Mouse (Mus musculus) spleen, adult 10 weeks (tissue): ENCODE measurements around the gene Zfp964. TPM values are rescaled to one million over a fixed set of nuclear protein-coding genes. Genes with fewer than 3 reads are reported as not detected.

Experiments used
- polyA plus RNA-seq: library from polyadenylated mRNA; stranded (reverse); fragments of 350-450 nt; fragmentation: Illumina TruSeq; extraction: RNeasy Lipid Tissue Mini Kit (QIAGEN cat#74804); gene quantifications from one replicate; pipeline ENCODE4 v1.2.3, GENCODE M21; 2015; ENCODE audit warnings: low replicate concordance; ENCODE audit not compliant: insufficient read depth

Zfp964 gene
- 3.1 TPM for polyA plus RNA-seq

DNA sequence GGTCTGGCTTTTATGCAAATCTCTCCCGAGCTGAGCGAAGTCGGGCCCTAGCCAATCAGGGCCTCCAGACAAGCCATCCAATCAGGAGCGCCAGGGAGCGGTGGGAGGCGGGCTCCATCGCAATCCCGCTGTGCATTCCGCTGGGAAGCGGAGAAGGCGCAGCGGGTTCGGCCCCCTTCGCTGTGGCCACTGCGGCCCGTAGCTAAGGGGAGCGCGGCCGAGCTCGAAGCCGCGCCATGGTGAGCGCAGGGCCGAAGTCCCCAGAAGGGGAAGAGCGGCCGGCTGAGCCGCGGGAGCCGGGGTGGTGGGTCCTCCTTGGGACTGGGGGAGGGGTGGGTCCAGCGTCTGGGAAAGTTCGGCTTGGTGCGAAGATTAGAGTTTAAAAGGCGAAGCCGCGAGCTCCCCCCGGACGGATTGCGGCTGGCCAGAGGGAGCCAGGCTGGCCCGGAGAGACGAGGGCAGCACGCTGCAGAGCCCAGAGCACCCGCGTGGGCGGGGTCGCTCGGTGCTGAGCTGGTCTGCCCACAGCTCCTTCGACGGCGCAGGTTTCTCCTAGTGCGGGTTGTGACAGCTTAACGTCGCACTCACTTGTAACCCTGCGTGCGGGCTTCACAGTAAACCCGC lies at the start of gene Zfp964:
Zfp964 (plus strand) TSS at position 122 of the 624 bp plus-strand sequence.

DNA sequence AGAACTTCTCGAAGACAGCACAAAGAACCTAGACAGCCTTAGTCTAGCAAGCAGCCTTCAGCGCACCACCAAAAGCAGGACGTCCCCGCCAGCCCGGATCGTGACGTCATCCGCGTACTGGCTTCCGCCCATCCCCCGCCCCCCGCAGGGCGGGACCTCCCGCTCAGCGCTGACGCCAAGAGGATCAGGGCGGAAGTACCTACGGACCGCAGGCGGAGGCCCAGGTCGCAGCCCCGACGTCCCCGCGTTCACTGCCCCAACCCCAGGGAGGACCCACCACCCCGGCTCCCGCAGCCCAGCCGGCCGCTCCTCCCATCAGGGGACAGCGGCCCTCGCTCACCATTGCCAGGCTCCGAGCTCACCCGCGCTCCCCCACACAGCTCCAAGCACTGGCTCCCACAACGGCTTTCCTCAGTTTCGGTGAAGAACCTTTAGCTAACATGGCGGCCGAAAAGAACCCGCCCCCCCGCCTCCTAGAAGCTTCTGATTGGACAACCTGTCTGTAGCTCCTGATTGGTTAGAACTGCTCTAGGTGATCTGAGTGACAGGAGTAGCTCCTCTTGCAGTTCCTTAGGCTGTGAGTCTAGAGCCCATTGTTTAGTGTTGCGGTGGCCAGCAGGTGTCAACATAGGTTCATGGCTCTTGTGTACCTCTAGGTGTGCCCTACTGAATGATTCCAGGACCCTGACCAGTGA lies 29.0 kb upstream of the Zfp964 start, which contains the start of gene Zfp868:
Zfp868 (minus strand) TSS at position 454 of the 695 bp plus-strand sequence.

DNA sequence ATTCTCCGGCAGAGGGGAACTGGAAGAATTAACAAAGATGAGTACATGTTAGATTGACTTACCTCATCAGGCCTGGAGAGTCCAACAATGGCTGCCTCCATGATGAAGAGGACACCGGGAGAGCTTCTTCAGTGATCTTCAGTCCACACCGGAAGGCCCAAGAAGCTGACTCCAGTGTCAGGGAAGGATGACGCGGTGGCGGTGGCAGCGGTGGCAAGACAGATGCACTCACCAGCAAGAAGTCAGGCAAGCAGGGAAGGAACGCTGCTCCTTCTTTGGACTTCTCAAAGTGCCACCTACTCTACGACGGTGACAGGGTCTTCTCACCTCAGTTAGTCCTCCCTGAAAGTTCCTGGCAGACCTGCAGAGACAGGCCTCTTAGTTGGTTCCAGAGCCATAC lies 56.3 kb downstream of the Zfp964 start, which contains the start of gene Zfp869:
Zfp869 (minus strand) TSS at position 101 of the 400 bp plus-strand sequence.

Other genes with a start within 250 kb of the Zfp964 start
- gene Gm9495, start 200.9 kb upstream of the Zfp964 start, polyA plus RNA-seq = not detected
- gene Gm7697, start 131.5 kb upstream of the Zfp964 start, polyA plus RNA-seq = not detected
- gene Zfp868, start 28.9 kb upstream of the Zfp964 start, polyA plus RNA-seq = 29.8 TPM
- 88.7 TPM for gene Zfp869, start 56.2 kb downstream of the Zfp964 start, polyA plus RNA-seq
- gene Zfp963, start 95.5 kb downstream of the Zfp964 start, polyA plus RNA-seq = 11.5 TPM
- 1.4 TPM for gene Gm20422, start 120.4 kb downstream of the Zfp964 start, polyA plus RNA-seq
- gene Atp13a1, start 136.7 kb downstream of the Zfp964 start, polyA plus RNA-seq = 16.8 TPM
- 62.4 TPM for gene Zfp866, start 136.7 kb downstream of the Zfp964 start, polyA plus RNA-seq
- gene Gmip, start 154.2 kb downstream of the Zfp964 start, polyA plus RNA-seq = 168 TPM
- 6.1 TPM for gene Lpar2, start 167.9 kb downstream of the Zfp964 start, polyA plus RNA-seq
- 8.6 TPM for gene Pbx4, start 178.0 kb downstream of the Zfp964 start, polyA plus RNA-seq
- gene Cilp2, start 233.2 kb downstream of the Zfp964 start, polyA plus RNA-seq = not detected
- not detected for gene Tssk6, start 247.7 kb downstream of the Zfp964 start, polyA plus RNA-seq
- 13.6 TPM for gene Ndufa13, start 248.1 kb downstream of the Zfp964 start, polyA plus RNA-seq
- gene Yjefn3, start 248.2 kb downstream of the Zfp964 start, polyA plus RNA-seq = not detected